Mouse (Mus musculus): ENCODE measurements at regions not wholly inside any gene's neighbourhood (a gene's known extent, or its start where the extent isn't known, plus 50 kb on each side); places are given as distances from the start of the nearest gene placed in this dataset.

GRCm38 (mm10) chr17:9764041-9764606 lies 94.6 kb upstream of the Pabpc6 start:
- no peak overlapping the region for H3K9ac ChIP-seq
- H3K27ac ChIP-seq: peak overlapping the region; percentile 71
- 5% methylated on average over 9 of the region's 9 CpGs for WGBS

GRCm38 (mm10) chr17:9763110-9763509 lies 93.6 kb upstream of the Pabpc6 start:
- Histone ChIP-seq H3K4me3 (replicated peaks) (no peak overlapping the region), H3K9me3 (replicated peaks) (no peaks in the 10 kb centered on the region), H3K4me2 (no peak overlapping the region), H3K9ac (no peak overlapping the region), H3K27ac (no peak overlapping the region; the same call in 1 of the 2 replicates), H3K27me3 (0 out of 2 replicates have a peak, but pooled peaks cover 4% of the 10 kb centered on the region), H3K4me1 (peaks cover 35% of the 10 kb centered on the region), H3K36me3 (no peaks in the 10 kb centered on the region)
- no peak for ATAC-seq (replicated peaks; ENCODE audit: low FRiP score)
- WGBS: 37% methylated on average over 9 of the region's 9 CpGs

More at GRCm38 (mm10) chr17:9764041-9764606, 94.6 kb upstream of the Pabpc6 start:
- H3K4me3 ChIP-seq (replicated peaks): peak overlapping the region; percentile 39
- H3K4me2 ChIP-seq: peak overlapping the region; percentile 75
- no peak; the same call in 1 of the 2 replicates for ATAC-seq (replicated peaks; ENCODE audit: low FRiP score)
- 0 out of 2 replicates have a peak, but pooled peaks cover 4% of the 10 kb centered on the region for H3K27me3 ChIP-seq
- no peaks in the 10 kb centered on the region for H3K36me3 ChIP-seq
- peaks cover 40% of the 10 kb centered on the region for H3K4me1 ChIP-seq
- no peaks in the 10 kb centered on the region for H3K9me3 ChIP-seq (replicated peaks)

- H3K4me1 ChIP-seq: peaks cover 35% of the 10 kb centered on the region
- H3K36me3 ChIP-seq: no peaks in the 10 kb centered on the region
- no peaks in the 10 kb centered on the region for H3K9me3 ChIP-seq (replicated peaks)
- ATAC-seq (replicated peaks; ENCODE audit: low FRiP score): no peak
- WGBS: 67% methylated on average over 7 of the region's 7 CpGs
- H3K4me3 ChIP-seq (replicated peaks): no peak overlapping the region
- H3K9ac ChIP-seq: no peak overlapping the region
- no peak overlapping the region for H3K4me2 ChIP-seq
- no peak overlapping the region for H3K27ac ChIP-seq
- H3K27me3 ChIP-seq: 0 out of 2 replicates have a peak, but pooled peaks cover 4% of the 10 kb centered on the region
These were observed 92.9 kb upstream of the Pabpc6 start for GRCm38 (mm10) chr17:9762436-9762835.

- WGBS: 70% methylated on average over 2 of the region's 2 CpGs
- ATAC-seq (replicated peaks; ENCODE audit: low FRiP score): no peak
These were observed 91.2 kb upstream of the Pabpc6 start for GRCm38 (mm10) chr17:9760706-9761059.

GRCm38 (mm10) chr17:9760026-9760705 lies 90.6 kb upstream of the Pabpc6 start:
- ATAC-seq (replicated peaks; ENCODE audit: low FRiP score): no peak
- no peak overlapping the region for H3K4me3 ChIP-seq (replicated peaks)
- H3K9me3 ChIP-seq (replicated peaks): no peaks in the 10 kb centered on the region
- no peaks in the 10 kb centered on the region for H3K36me3 ChIP-seq
- H3K4me1 ChIP-seq: peaks cover 36% of the 10 kb centered on the region
- no peak overlapping the region for H3K27ac ChIP-seq
- H3K4me2 ChIP-seq: no peak overlapping the region
- no peak overlapping the region for H3K9ac ChIP-seq
- WGBS: 75% methylated on average over 8 of the region's 8 CpGs
- 0 out of 2 replicates have a peak, but pooled peaks cover 4% of the 10 kb centered on the region for H3K27me3 ChIP-seq

More at GRCm38 (mm10) chr17:9760706-9761059, 91.2 kb upstream of the Pabpc6 start:
- no peaks in the 10 kb centered on the region for H3K36me3 ChIP-seq
- H3K27ac ChIP-seq: no peak overlapping the region
- no peak overlapping the region for H3K4me2 ChIP-seq
- H3K9me3 ChIP-seq (replicated peaks): no peaks in the 10 kb centered on the region
- H3K4me1 ChIP-seq: peaks cover 38% of the 10 kb centered on the region
- no peak overlapping the region for H3K4me3 ChIP-seq (replicated peaks)
- no peak overlapping the region for H3K9ac ChIP-seq
- 0 out of 2 replicates have a peak, but pooled peaks cover 4% of the 10 kb centered on the region for H3K27me3 ChIP-seq

- Histone ChIP-seq H3K9ac (no peak overlapping the region), H3K4me2 (0 out of 2 replicates have a peak overlapping the region, but pooled peaks have one; percentile 10)
- WGBS: 16% methylated on average over 7 of the region's 7 CpGs
These were observed 89.9 kb upstream of the Pabpc6 start for GRCm38 (mm10) chr17:9759421-9759852.

GRCm38 (mm10) chr17:9757725-9758251 lies 88.3 kb upstream of the Pabpc6 start:
- Histone ChIP-seq H3K27me3 (0 out of 2 replicates have a peak, but pooled peaks cover 4% of the 10 kb centered on the region), H3K4me3 (replicated peaks) (no peak overlapping the region), H3K4me1 (peaks cover 20% of the 10 kb centered on the region), H3K9ac (no peak overlapping the region), H3K27ac (no peak overlapping the region), H3K9me3 (replicated peaks) (no peaks in the 10 kb centered on the region), H3K4me2 (no peak overlapping the region), H3K36me3 (no peaks in the 10 kb centered on the region)
- ATAC-seq (replicated peaks; ENCODE audit: low FRiP score): no peak
- WGBS: 94% methylated on average over 4 of the region's 4 CpGs

More at GRCm38 (mm10) chr17:9759421-9759852, 89.9 kb upstream of the Pabpc6 start:
- ATAC-seq (replicated peaks; ENCODE audit: low FRiP score): peak; percentile 69
- H3K9me3 ChIP-seq (replicated peaks): no peaks in the 10 kb centered on the region
- H3K27me3 ChIP-seq: 0 out of 2 replicates have a peak, but pooled peaks cover 4% of the 10 kb centered on the region
- H3K4me3 ChIP-seq (replicated peaks): no peak overlapping the region
- peaks cover 33% of the 10 kb centered on the region for H3K4me1 ChIP-seq
- no peaks in the 10 kb centered on the region for H3K36me3 ChIP-seq
- H3K27ac ChIP-seq: no peak overlapping the region

GRCm38 (mm10) chr17:9756675-9757074 lies 87.2 kb upstream of the Pabpc6 start:
- Histone ChIP-seq H3K27ac (no peak overlapping the region), H3K4me2 (no peak overlapping the region), H3K36me3 (no peaks in the 10 kb centered on the region), H3K9me3 (replicated peaks) (no peaks in the 10 kb centered on the region), H3K4me3 (replicated peaks) (no peak overlapping the region), H3K27me3 (0 out of 2 replicates have a peak, but pooled peaks cover 3% of the 10 kb centered on the region), H3K4me1 (peaks cover 19% of the 10 kb centered on the region), H3K9ac (no peak overlapping the region)
- WGBS: 76% methylated on average over 12 of the region's 12 CpGs
- no peak for ATAC-seq (replicated peaks; ENCODE audit: low FRiP score)

- Histone ChIP-seq H3K4me1 (peaks cover 19% of the 10 kb centered on the region), H3K4me2 (no peak overlapping the region), H3K36me3 (no peaks in the 10 kb centered on the region), H3K9me3 (replicated peaks) (no peaks in the 10 kb centered on the region), H3K27ac (no peak overlapping the region), H3K9ac (no peak overlapping the region), H3K4me3 (replicated peaks) (no peak overlapping the region), H3K27me3 (no peaks in the 10 kb centered on the region)
- WGBS: 52% methylated on average over 3 of the region's 3 CpGs
- ATAC-seq (replicated peaks; ENCODE audit: low FRiP score): no peak
These were observed 86.7 kb upstream of the Pabpc6 start for GRCm38 (mm10) chr17:9756196-9756595.

- no peaks in the 10 kb centered on the region for H3K36me3 ChIP-seq
These were observed 86.1 kb upstream of the Pabpc6 start for GRCm38 (mm10) chr17:9755576-9755975.

GRCm38 (mm10) chr17:9754884-9755405 lies 85.4 kb upstream of the Pabpc6 start:
- no peak overlapping the region for H3K27ac ChIP-seq
- peaks cover 11% of the 10 kb centered on the region for H3K4me1 ChIP-seq
- no peaks in the 10 kb centered on the region for H3K9me3 ChIP-seq (replicated peaks)
- 78% methylated on average over 2 of the region's 2 CpGs for WGBS
- no peak overlapping the region for H3K4me2 ChIP-seq
- H3K9ac ChIP-seq: no peak overlapping the region
- no peaks in the 10 kb centered on the region for H3K27me3 ChIP-seq
- H3K4me3 ChIP-seq (replicated peaks): no peak overlapping the region
- H3K36me3 ChIP-seq: no peaks in the 10 kb centered on the region
- no peak for ATAC-seq (replicated peaks; ENCODE audit: low FRiP score)

More at GRCm38 (mm10) chr17:9755576-9755975, 86.1 kb upstream of the Pabpc6 start:
- H3K4me2 ChIP-seq: no peak overlapping the region
- H3K4me1 ChIP-seq: peaks cover 18% of the 10 kb centered on the region
- 82% methylated on average over 4 of the region's 4 CpGs for WGBS
- no peak overlapping the region for H3K4me3 ChIP-seq (replicated peaks)
- no peak overlapping the region for H3K9ac ChIP-seq
- H3K9me3 ChIP-seq (replicated peaks): no peaks in the 10 kb centered on the region
- H3K27me3 ChIP-seq: no peaks in the 10 kb centered on the region
- H3K27ac ChIP-seq: no peak overlapping the region
- ATAC-seq (replicated peaks; ENCODE audit: low FRiP score): no peak

GRCm38 (mm10) chr17:9752848-9753247 lies 83.3 kb upstream of the Pabpc6 start:
- WGBS: 87% methylated on average over 4 of the region's 4 CpGs
- no peak overlapping the region for H3K9ac ChIP-seq
- H3K27ac ChIP-seq: no peak overlapping the region
- H3K4me3 ChIP-seq (replicated peaks): no peak overlapping the region
- no peak for ATAC-seq (replicated peaks; ENCODE audit: low FRiP score)
- H3K4me2 ChIP-seq: no peak overlapping the region
- no peaks in the 10 kb centered on the region for H3K36me3 ChIP-seq
- no peaks in the 10 kb centered on the region for H3K9me3 ChIP-seq (replicated peaks)
- H3K27me3 ChIP-seq: no peaks in the 10 kb centered on the region
- peaks cover 6% of the 10 kb centered on the region; the same call in 1 of the 2 replicates for H3K4me1 ChIP-seq

Data from kidney, embryonic 15.5 days (tissue).